Mouse (Mus musculus) erythroid progenitor cell, adult 5-6 weeks (primary cell): ENCODE data around the gene Mymx. TPM values are rescaled to one million over a fixed set of nuclear protein-coding genes. Genes with fewer than 3 reads are reported as not detected.
A peak's percentile ranks its signal among the peaks of the same experiment; 100 is the strongest.

ENCODE experiments used
- ATAC-seq: replicated peaks from 2 replicates; pipeline ENCODE4 v1.8.0; 2016; ENCODE audit warnings: moderate number of reproducible peaks, mild to moderate bottlenecking, moderate TSS enrichment, inconsistent platforms; ENCODE audit not compliant: poor library complexity, low FRiP score, severe bottlenecking
- total RNA-seq, 2 experiments: library from RNA; stranded (forward) in 1 of 2; stranded (reverse) in 1 of 2; fragments of 150-400 nt in 1 of 2; fragments of 186-747, 209-891 nt in 1 of 2; gene quantifications; 2 replicates each; pipeline versions ENCODE4 v1.2.3 to v1.2.4; 2015 to 2017; ENCODE audit warnings: low replicate concordance in 2 of 2

Mymx gene
- total RNA-seq, 2 experiments from 2014 or later = not detected

DNA sequence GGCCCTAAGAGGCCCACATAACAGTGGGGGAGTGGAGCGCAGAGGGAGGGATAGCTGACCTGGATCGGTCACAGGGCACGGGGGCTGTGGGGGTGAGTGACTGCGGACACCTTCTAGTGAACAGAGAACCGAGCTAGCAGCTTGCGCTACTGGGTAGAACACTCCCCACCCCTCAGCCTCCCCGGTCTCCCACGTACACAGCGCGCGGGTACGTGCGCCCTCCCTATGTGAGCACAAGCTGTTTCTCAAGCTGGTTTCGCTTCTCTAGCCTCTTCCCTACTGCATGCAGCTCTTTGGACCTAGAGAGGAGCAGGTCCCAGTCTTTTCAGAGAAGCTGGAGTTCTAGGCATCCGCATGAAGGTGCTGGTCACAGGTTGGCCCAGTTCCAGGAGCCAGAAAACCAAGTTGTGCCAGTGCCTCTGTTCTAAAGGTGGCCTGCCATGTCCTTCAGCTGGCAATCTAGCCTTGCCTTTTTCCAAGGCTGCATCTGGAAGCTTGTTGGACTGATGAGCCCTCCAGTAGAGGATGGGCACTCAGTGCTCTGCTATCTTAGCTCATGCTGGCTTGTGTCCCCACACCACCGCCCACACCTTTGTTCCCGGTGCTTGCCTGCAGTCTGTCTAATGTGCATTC lies 27.7 kb downstream of the Mymx start:
- peak; percentile 42 for ATAC-seq

DNA sequence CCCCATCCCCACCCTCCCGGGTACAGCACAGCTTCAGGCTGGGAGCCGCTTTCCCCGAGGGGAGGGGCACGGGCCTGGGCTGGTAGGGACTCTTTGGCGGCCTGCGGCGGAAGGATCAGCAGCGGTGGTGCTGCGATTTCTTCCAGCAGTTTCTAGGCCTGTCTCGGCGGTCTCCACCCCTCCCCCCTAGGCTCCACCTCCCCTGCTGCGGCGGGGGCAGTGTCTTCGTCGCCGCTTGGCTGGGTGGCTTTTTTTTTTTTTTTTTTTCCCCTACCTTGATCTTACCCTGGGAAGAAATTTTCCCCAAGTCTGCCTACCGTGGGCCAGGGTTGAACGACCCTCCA lies 28.1 kb downstream of the Mymx start:
- ATAC-seq = peak; percentile 76

DNA sequence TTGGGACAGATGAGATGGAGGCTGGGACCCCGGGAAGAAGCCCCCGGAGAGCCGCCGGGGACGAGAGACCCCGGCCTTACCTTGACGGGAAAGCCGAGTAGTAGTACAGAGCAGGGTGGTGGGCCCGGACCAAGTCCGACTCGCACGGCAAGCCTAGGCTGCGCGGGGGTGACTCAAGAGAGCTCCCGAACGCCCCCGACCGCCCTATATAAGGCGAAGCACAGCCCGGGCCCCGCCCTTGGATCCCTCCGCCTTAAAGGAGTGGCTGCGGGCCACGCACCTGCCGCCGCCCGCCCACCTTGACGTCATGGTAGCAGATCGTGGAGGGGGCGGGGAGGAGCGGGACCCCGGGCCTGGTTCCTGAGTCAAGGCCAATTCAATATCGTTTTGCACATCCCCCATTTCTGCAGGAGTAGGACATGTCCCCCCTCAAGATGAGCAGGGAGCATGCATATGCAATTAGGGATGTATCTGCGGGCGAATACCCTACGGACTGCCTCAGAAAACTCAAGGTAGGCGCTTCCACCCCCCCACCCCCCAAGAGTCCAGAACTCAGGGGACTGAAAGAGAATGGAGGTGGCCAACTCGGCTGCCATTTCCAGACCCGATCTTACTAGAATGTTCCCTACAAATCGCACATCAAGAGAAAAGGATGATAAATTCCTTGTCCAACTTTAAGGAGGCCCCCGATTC lies 28.7 kb downstream of the Mymx start, which contains the start of gene Hsp90ab1:
Gene Hsp90ab1 (minus strand): TSS at position 185 of the 693 bp plus-strand sequence.
- ATAC-seq = peak; percentile 83

DNA sequence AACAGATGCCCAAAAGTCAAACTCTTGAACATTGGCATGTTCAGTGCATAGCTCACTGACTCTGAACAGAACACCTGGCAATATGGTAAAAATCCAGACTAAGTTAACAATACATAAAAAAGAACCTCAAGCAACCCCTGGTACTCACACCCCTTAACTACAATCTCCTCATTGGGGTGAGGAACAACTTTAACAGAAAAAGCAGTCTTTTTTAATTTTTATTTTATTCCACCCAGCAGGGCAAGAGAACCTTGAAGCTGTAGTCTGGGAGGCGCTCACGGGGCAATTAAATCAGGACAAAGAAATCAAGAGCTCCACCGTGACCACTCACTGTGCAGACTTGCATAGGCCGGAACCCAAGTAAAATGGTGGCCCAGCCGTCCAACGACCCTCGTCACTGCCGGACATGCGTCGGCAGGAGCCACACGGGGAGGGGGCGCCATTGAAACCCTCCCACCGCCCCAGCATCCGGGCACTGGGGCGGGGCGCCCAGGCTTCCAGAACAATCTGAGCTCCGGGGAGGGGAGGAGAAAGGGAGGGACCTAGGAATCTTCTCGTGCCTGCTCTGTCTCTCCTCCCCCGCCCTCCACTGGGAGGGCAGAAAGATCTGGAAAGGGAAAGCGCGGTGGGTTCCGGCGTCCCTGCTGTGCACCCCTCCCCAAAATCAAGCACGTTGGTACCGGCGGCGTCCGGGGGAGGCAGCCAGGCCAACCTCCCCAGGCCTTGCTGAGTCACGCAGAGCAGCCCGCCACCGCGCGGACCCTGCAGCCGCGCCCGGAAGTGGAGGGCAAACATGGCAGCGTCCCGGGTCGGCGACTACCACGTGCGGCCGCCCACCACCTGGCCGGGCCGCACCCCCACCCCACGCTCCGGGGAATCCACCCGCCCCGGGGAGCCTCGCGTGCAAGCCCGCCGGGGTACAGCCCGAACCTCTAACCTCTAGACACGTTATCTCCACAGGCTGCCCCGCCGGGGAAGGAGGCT lies 29.5 kb downstream of the Mymx start:
- peak; percentile 43 for ATAC-seq

DNA sequence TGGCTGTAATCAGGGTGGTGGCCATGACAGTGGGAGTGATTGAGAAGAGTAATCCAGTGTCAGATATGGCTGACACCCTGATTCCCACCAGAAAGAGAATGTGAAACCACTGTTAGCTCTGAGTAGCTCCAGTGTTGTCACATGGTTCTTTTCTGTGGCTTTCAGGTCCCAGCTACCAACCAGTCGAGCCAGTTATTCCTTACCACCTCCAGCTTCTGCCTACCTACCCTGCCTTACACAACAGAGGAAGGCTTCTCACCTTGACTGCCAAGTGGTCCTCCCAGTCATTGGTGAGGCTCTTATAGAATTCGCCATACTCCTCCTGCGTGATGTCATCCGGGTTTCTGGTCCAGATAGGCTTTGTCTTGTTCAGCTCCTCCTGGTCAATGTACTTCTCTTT lies 31.9 kb downstream of the Mymx start:
- no peak for ATAC-seq

DNA sequence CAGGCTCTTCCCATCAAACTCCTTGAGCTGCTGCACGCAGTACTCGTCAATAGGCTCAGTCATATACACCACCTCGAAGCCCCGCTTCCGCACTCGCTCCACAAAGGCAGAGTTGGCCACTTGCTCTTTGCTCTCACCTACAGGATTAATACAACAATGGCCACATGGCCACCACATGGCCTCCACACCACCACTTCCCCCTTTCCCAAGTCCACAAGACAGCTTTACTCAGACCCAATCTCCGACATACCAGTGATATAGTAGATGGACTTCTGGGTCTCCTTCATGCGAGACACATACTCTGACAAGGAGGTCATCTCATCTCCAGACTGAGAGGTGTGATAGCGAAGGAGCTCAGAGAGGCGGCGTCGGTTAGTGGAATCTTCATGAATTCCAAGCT lies 32.9 kb downstream of the Mymx start:
- no peak for ATAC-seq

DNA sequence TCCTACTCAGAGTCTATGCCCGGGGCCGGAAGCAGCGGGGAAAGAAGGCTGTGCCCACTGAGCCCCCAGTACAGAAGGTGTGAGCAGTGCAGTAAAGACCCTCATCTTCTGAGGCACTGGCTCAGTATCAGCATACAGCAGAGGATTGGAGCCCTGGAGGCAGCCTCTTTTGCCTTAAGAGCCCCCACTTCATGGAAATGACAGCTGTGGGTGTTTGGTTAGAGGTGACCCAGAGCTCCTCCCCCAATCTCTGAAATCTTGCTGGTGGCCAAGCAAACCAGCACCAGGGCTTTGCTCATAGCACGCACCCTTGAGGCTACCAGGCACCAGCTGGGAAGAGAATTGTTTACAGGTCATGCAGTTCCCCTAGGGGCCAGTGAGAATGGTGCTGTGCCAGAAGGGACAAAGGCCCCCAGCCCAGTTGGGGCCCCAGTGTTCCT lies 34.7 kb downstream of the Mymx start:
- ATAC-seq = no peak

DNA sequence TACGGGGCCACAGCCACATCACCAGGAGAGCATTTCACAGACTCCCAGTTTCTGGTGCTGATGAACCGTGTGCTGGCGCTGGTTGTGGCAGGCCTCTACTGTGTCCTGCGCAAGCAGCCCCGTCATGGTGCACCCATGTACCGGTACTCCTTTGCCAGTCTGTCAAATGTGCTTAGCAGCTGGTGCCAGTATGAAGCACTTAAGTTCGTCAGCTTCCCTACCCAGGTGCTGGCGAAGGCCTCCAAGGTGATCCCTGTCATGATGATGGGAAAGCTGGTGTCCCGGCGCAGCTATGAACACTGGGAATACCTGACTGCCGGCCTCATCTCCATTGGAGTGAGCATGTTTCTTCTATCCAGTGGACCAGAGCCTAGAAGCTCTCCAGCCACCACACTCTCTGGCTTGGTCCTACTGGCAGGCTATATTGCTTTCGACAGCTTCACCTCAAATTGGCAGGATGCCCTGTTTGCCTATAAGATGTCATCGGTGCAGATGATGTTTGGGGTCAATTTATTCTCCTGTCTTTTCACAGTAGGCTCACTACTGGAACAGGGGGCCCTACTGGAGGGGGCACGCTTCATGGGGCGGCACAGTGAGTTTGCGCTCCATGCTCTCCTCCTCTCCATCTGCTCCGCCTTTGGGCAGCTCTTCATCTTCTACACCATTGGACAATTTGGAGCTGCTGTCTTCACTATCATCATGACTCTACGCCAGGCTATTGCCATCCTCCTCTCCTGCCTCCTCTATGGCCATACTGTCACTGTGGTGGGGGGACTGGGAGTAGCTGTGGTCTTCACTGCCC lies 35.3 kb downstream of the Mymx start:
- ATAC-seq = no peak

DNA sequence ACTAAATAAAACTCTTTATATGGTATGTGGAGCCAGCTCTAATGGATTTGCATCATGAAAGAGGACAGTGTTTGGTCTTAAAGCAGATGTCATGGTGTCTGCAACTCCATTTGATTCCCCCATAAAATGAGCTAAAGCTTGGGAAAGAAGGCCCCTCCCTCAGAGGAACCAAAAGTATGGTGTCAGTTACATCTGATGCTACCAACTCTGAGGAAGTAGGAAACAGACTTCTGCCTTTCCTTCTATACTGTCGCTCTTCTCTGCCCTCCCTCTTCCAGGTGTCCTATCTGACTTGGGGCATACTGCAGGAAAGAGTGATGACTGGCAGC lies 35.9 kb downstream of the Mymx start:
- no peak for ATAC-seq

DNA sequence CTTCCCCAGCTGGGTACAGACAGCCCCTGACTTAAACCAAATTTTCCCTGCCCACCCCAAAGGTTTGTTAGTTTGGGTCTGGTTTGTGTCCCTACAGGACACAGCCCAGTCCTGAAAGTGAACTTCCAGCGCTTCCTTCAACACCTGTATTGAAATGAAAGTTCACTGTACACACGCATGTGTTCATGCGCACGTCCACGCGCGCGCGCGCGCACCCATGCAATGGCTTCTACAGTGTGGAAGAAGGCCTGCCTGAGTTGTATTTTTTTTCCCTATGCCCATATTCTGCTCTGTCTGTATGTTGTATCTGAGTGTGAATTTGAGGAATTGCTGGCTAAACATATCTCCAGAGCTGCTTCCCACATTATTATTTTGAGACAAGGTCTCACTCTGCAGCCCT lies 36.8 kb downstream of the Mymx start:
- ATAC-seq = no peak

DNA sequence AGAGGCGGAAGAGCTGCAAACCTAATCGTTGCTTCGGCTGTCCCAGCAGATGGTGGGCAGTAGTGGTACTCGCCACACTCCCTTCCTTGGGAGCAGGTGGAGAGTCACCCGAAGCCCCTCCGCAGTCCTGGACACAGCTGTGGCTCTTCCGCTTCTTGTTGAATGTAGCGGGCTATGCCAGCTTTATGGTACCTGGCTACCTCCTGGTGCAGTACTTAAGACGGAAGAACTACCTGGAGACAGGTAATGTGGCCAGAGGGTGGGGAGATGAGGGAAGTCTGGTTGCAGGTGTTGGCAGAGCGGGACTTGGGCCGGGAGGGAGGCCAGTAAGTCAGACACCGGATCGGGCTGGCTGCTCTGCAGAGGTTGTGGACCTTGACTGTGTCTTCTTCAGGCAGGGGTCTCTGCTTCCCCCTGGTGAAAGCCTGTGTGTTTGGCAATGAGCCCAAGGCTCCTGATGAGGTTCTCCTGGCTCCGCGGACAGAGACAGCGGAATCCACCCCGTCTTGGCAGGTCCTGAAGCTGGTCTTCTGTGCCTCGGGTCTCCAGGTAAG lies 37.3 kb downstream of the Mymx start:
- no peak for ATAC-seq

DNA sequence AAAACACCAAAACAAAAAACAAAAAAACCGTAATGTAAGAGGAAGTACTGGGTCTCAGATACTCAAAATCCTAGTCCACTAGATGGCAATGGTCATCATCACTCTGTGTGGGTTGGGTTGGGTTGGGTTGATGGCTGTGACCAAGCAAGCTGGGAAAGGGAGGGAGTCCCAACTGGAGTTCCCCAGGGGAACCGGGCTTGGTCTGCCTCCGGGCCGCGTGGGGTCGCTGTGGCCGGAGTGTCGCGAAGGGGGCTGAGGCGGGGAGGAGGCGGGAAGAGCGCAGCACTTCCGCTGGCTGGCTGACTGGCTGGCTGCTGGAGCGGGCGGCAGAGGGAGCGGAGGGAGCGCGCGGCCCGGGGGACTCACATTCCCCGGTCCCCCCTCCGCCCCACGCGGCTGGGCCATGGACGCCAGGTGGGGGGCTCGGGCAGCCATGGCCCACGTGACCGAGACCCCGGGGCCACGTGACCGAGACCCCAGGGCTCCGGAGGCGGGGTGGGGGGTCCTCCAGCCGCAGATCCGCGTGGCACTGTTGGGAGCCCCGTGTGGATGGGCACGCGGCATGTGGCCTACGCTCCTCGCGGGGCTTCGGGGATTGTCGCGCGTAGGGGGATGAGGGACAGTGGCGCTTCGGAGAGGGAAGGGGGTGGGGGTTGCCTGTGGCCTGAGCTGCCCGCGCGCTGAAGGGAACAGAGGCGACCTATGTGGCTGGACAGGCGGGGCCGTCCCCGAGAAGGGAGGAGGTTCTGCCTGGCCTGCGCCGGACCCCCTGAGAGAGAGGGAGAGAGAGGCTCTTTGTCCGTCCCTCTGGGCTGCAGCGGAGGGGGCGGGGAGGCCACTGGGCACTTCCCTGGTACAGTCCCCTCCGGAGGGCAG lies 38.0 kb downstream of the Mymx start, which contains the start of gene Slc35b2:
Gene Slc35b2 (plus strand): TSS at position 220 of the 876 bp plus-strand sequence.
- peak; percentile 86 for ATAC-seq

DNA sequence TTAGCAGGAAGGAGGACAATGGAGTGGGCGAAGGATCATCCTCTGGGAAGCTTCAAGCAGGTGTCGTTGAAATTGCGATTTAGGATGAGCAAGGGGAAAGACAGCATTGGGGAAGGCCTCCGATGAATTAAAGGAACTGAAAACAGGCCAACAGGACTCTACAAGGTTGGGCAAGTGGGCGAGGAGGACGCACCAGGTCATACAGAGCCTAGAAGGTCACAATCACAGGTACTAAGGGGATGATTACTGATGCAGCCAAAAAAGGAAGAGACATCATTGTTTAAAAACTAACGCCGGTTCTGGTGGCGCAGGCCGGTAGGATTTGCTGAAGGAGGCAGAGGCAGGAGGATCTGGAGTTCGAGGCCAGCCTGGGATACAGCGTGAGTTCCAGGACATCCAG lies 38.7 kb downstream of the Mymx start:
- ATAC-seq = no peak

DNA sequence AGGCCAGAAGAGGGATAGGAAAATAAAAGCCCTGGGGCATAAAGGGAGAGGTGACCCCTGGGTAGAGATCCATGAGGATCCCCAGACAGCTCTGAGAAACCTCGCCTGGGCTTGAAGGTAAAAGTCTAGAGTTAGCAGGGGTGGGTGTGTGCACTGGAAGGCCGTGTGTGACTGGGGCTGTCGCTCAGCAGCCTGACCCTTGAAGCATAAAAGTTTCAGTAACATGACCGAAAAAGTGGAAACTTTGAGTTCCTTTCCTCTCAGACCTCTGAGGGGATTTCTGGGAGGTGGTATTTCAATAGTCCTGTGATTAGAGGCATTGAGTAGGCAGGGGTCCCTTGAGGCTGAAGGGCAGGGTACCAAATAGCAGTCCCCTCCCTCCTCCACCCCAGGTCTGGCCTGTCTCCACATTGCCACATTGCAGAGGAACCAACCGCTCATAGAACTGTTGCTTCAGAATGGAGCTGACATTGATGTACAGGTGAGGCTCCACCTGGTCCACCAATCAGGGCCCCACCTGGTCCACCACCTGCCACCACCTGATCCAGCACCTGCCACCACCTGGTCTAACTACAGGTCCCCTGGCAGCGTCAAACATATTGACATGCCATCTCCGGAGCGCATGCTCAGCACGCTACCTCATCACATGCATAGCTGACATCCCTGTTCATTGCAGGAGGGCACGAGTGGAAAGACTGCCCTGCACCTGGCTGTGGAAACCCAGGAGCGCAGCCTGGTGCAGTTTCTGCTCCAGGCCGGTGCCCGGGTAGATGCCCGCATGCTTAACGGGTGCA lies 42.0 kb downstream of the Mymx start:
- no peak for ATAC-seq

DNA sequence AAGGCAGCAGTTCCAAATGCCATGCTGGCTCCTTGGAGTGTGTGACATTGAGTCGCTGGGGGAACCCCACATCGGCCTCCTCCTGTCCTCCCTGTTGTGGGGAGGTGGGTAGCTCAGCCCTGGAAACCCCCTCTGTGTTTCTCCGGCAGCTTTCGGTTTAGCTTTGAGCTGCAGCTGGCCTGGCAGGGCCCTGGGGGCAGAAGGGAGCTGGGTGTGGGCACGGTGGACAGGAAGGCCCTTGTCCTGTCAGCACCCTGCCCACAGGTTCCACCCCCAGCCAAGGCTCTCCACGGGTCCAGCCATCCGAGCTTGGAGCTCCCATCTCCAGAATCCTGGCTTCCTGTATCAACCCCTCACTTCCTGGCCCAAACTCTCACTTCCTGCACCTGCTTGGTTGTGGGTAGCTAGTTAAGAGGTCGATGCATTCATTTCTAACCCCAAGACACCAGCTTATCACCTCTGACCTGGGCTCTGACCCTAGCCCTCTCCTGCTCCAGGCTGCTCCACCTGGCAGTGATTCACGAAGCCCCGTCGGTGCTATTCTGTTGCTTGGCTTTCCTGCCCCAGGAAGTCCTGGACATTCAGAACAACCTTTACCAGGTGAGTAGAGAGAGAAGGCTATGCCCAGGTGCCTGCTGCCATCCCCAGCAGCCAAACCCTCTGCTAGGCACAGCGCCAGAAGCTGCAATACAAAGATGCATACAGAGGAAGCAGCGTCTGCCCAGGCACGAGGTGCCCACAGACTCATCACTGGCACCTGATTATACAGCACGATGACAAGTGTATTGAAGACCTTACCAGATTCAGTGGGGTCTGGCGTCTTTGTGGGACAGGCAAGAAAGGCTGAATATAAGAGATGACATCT lies 43.7 kb downstream of the Mymx start:
- ATAC-seq = no peak

DNA sequence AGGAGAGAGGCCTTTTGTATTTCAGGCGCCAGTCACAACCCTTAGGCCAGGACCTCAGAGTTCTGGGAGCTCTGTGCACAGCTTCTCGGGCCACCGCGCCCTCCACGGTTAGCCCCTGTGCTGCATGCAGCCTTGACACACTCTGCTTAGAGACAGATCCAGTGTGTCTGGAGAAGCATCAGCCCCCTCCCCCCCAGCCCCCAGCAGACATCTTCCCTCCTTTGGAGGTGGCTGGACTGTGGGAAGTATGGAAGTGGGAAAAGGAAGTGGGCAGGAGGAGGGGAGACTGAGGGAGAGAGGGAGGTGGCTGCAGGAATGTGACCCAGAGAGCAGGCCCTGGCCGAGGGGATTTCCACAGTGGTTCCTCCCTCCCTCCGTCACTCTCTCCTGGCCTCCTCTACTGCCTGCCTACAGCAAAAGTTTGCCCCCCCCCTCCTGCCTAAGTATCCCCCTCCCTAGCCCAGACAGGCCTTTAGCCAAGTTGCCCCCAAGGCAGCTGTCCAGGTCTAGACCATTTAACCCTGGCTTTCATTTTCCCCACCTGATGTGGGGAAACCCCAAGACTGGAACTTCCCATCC lies 44.6 kb downstream of the Mymx start:
- no peak for ATAC-seq
